Mouse (Mus musculus): ENCODE results near the gene Aig1. TPM values are rescaled to one million over a fixed set of nuclear protein-coding genes. Genes with fewer than 3 reads are reported as not detected.
"Not testable (repeated sequence)": the region's sequence is repeated elsewhere in the genome, so short reads cannot be mapped to it uniquely, and the experiment has no call there.

Gene Aig1
- polyA plus RNA-seq (2015; fragmentation: Nextera tagmentation; extraction: Ambion mirVana): 12.0 and 12.1 TPM in 2 replicates

GRCm38 (mm10) chr10:13868371-13869321 is at the start of gene Aig1:
TSS of gene Aig1 (minus strand) at chr10:13868980.
- H3K9ac ChIP-seq: peak within 1 kb of the TSS; percentile 75
- WGBS (ENCODE audit: insufficient replicate concordance): 6% methylated on average over 55 of the region's 77 CpGs

GRCm38 (mm10) chr10:13916645-13917342 is 48.0 kb upstream of the Aig1 start:
- Histone ChIP-seq H3K4me3 (replicated peaks) (no peak overlapping the region), H3K9me3 (replicated peaks) (no peaks in the 10 kb centered on the region), H3K36me3 (no peaks in the 10 kb centered on the region), H3K4me1 (replicated peaks) (no peaks in the 10 kb centered on the region), H3K4me2 (no peak overlapping the region), H3K27ac (no peak overlapping the region), H3K9ac (no peak overlapping the region), H3K27me3 (no peaks in the 10 kb centered on the region)
- DNase-seq: no peak
- WGBS (ENCODE audit: insufficient replicate concordance): 64% methylated on average over 12 of the region's 12 CpGs
- no peak for ATAC-seq (ENCODE audit: low read depth)

More at GRCm38 (mm10) chr10:13868371-13869321, at the start of gene Aig1:
- Histone ChIP-seq H3K4me3 (replicated peaks) (peak within 1 kb of the TSS; percentile 66), H3K4me2 (peak within 1 kb of the TSS; percentile 91), H3K4me1 (replicated peaks) (peaks cover 32% of the 10 kb centered on the region), H3K9me3 (replicated peaks) (no peaks in the 10 kb centered on the region), H3K36me3 (no peaks in the 10 kb centered on the region), H3K27me3 (no peaks in the 10 kb centered on the region), H3K27ac (peak within 1 kb of the TSS; percentile 4)
- DNase-seq (peak; percentile 73), ATAC-seq (ENCODE audit: low read depth) (peak; percentile 96)

GRCm38 (mm10) chr10:13915211-13915610 is 46.4 kb upstream of the Aig1 start:
- 74% methylated on average over 3 of the region's 3 CpGs for WGBS (ENCODE audit: insufficient replicate concordance)
- Histone ChIP-seq H3K9ac (no peak overlapping the region), H3K4me2 (no peak overlapping the region), H3K27me3 (no peaks in the 10 kb centered on the region), H3K36me3 (no peaks in the 10 kb centered on the region), H3K4me1 (replicated peaks) (no peaks in the 10 kb centered on the region), H3K9me3 (replicated peaks) (no peaks in the 10 kb centered on the region), H3K27ac (no peak overlapping the region), H3K4me3 (replicated peaks) (no peak overlapping the region)
- DNase-seq: no peak
- ATAC-seq (ENCODE audit: low read depth): no peak

- ATAC-seq (ENCODE audit: low read depth) (no peak), DNase-seq (no peak)
- Histone ChIP-seq H3K4me3 (replicated peaks) (no peak overlapping the region), H3K27ac (no peak overlapping the region), H3K36me3 (no peaks in the 10 kb centered on the region), H3K9ac (no peak overlapping the region), H3K4me1 (replicated peaks) (no peaks in the 10 kb centered on the region), H3K4me2 (no peak overlapping the region), H3K27me3 (no peaks in the 10 kb centered on the region), H3K9me3 (replicated peaks) (no peaks in the 10 kb centered on the region)
Observed at GRCm38 (mm10) chr10:13913689-13914088, 44.9 kb upstream of the Aig1 start.

- Histone ChIP-seq H3K27me3 (no peaks in the 10 kb centered on the region), H3K9ac (no peak overlapping the region), H3K36me3 (no peaks in the 10 kb centered on the region), H3K9me3 (replicated peaks) (no peaks in the 10 kb centered on the region), H3K4me2 (no peak overlapping the region), H3K27ac (no peak overlapping the region), H3K4me3 (replicated peaks) (no peak overlapping the region), H3K4me1 (replicated peaks) (no peaks in the 10 kb centered on the region)
- DNase-seq: no peak
- WGBS (ENCODE audit: insufficient replicate concordance): 64% methylated on average over 8 of the region's 8 CpGs
- no peak for ATAC-seq (ENCODE audit: low read depth)
Observed at GRCm38 (mm10) chr10:13906261-13906741, 37.5 kb upstream of the Aig1 start.

GRCm38 (mm10) chr10:13905618-13906017 is 36.8 kb upstream of the Aig1 start:
- Histone ChIP-seq H3K4me1 (replicated peaks) (no peaks in the 10 kb centered on the region), H3K9ac (no peak overlapping the region), H3K4me3 (replicated peaks) (no peak overlapping the region), H3K9me3 (replicated peaks) (no peaks in the 10 kb centered on the region), H3K36me3 (no peaks in the 10 kb centered on the region), H3K27me3 (no peaks in the 10 kb centered on the region), H3K4me2 (no peak overlapping the region), H3K27ac (no peak overlapping the region)
- 78% methylated on average over 9 of the region's 9 CpGs for WGBS (ENCODE audit: insufficient replicate concordance)
- DNase-seq: no peak
- no peak for ATAC-seq (ENCODE audit: low read depth)

GRCm38 (mm10) chr10:13892762-13893161 is 24.0 kb upstream of the Aig1 start:
- H3K9ac ChIP-seq; H3K27ac ChIP-seq; H3K9me3 ChIP-seq (replicated peaks); H3K27me3 ChIP-seq; DNase-seq; ATAC-seq (ENCODE audit: low read depth); H3K4me3 ChIP-seq (replicated peaks); H3K4me1 ChIP-seq (replicated peaks); H3K36me3 ChIP-seq; H3K4me2 ChIP-seq: not testable (repeated sequence)
- WGBS (ENCODE audit: insufficient replicate concordance): 69% methylated on average over 7 of the region's 7 CpGs

- Histone ChIP-seq H3K4me2 (no peak overlapping the region), H3K4me1 (replicated peaks) (peaks cover 7% of the 10 kb centered on the region), H3K36me3 (no peaks in the 10 kb centered on the region), H3K9ac (no peak overlapping the region), H3K27ac (no peak overlapping the region), H3K27me3 (no peaks in the 10 kb centered on the region), H3K4me3 (replicated peaks) (no peak overlapping the region), H3K9me3 (replicated peaks) (no peaks in the 10 kb centered on the region)
- 76% methylated on average over 10 of the region's 10 CpGs for WGBS (ENCODE audit: insufficient replicate concordance)
- DNase-seq (no peak), ATAC-seq (ENCODE audit: low read depth) (no peak)
Observed at GRCm38 (mm10) chr10:13882975-13883875, 14.4 kb upstream of the Aig1 start.

GRCm38 (mm10) chr10:13882490-13882889 is 13.7 kb upstream of the Aig1 start:
- Histone ChIP-seq H3K27ac (no peak overlapping the region), H3K36me3 (no peaks in the 10 kb centered on the region), H3K4me3 (replicated peaks) (no peak overlapping the region), H3K9ac (no peak overlapping the region), H3K27me3 (no peaks in the 10 kb centered on the region), H3K4me2 (no peak overlapping the region), H3K9me3 (replicated peaks) (no peaks in the 10 kb centered on the region), H3K4me1 (replicated peaks) (peaks cover 7% of the 10 kb centered on the region)
- ATAC-seq (ENCODE audit: low read depth): no peak
- DNase-seq: no peak
- WGBS (ENCODE audit: insufficient replicate concordance): 64% methylated on average over 9 of the region's 9 CpGs

- Histone ChIP-seq H3K9ac (no peak overlapping the region), H3K9me3 (replicated peaks) (no peaks in the 10 kb centered on the region), H3K36me3 (no peaks in the 10 kb centered on the region), H3K4me3 (replicated peaks) (no peak overlapping the region), H3K4me1 (replicated peaks) (peaks cover 33% of the 10 kb centered on the region), H3K27ac (no peak overlapping the region), H3K4me2 (no peak overlapping the region), H3K27me3 (no peaks in the 10 kb centered on the region)
- ATAC-seq (ENCODE audit: low read depth) (no peak), DNase-seq (no peak)
- WGBS (ENCODE audit: insufficient replicate concordance): 69% methylated on average over 4 of the region's 4 CpGs
Observed at GRCm38 (mm10) chr10:13878696-13879095, 9.9 kb upstream of the Aig1 start.

- peak overlapping the region; percentile 90 for H3K27ac ChIP-seq
- WGBS (ENCODE audit: insufficient replicate concordance): 55% methylated on average over 4 of the region's 4 CpGs
- no peak overlapping the region; the same call in 1 of the 2 replicates for H3K4me3 ChIP-seq (replicated peaks)
- DNase-seq: no peak
- H3K27me3 ChIP-seq: no peaks in the 10 kb centered on the region
- no peaks in the 10 kb centered on the region for H3K36me3 ChIP-seq
- no peaks in the 10 kb centered on the region for H3K9me3 ChIP-seq (replicated peaks)
- ATAC-seq (ENCODE audit: low read depth): peak; percentile 24
- peak overlapping the region; percentile 22; the same call in 1 of the 2 replicates for H3K9ac ChIP-seq
- H3K4me2 ChIP-seq: peak overlapping the region; percentile 49
- peaks cover 34% of the 10 kb centered on the region for H3K4me1 ChIP-seq (replicated peaks)
Observed at GRCm38 (mm10) chr10:13875038-13875420, 6.2 kb upstream of the Aig1 start.
